Mouse (Mus musculus) retina, postnatal 7 days (tissue): Measurements from ENCODE around the gene Snx18.

Experiments used
- DNase-seq: peaks from one replicate; pipeline ENCODE4 v3.0.0-alpha.2; 2012; ENCODE audit warnings: low read depth, low spot score

Gene Snx18

GRCm38 (mm10) chr13:113566411-113566810, 52.0 kb downstream of the Snx18 start:
- DNase-seq, result no peak

- no peak for DNase-seq
Observed at GRCm38 (mm10) chr13:113559646-113560045, 58.7 kb downstream of the Snx18 start.

GRCm38 (mm10) chr13:113556538-113556937, 61.8 kb downstream of the Snx18 start:
- no peak for DNase-seq

GRCm38 (mm10) chr13:113555226-113555625, 63.1 kb downstream of the Snx18 start:
- DNase-seq, result no peak

GRCm38 (mm10) chr13:113553603-113554230, 64.6 kb downstream of the Snx18 start:
- no peak for DNase-seq

GRCm38 (mm10) chr13:113552341-113552740, 66.0 kb downstream of the Snx18 start:
- DNase-seq, result no peak

- no peak for DNase-seq
Observed at GRCm38 (mm10) chr13:113550866-113551565, 67.3 kb downstream of the Snx18 start.

- DNase-seq, result no peak
Observed at GRCm38 (mm10) chr13:113549021-113549420, 69.3 kb downstream of the Snx18 start.

- DNase-seq, result no peak
Observed at GRCm38 (mm10) chr13:113547807-113548426, 70.4 kb downstream of the Snx18 start.

- DNase-seq, result no peak
Observed at GRCm38 (mm10) chr13:113542374-113542773, 76.0 kb downstream of the Snx18 start.
